Mouse (Mus musculus): Measurements from ENCODE around the gene Enthd1. TPM values are rescaled to one million over a fixed set of nuclear protein-coding genes. Genes with fewer than 3 reads are reported as not detected.
A peak's percentile ranks its signal among the peaks of the same experiment; 100 is the strongest.

The Enthd1 gene
- polyA plus RNA-seq, 1 experiment: 0.72 TPM

DNA sequence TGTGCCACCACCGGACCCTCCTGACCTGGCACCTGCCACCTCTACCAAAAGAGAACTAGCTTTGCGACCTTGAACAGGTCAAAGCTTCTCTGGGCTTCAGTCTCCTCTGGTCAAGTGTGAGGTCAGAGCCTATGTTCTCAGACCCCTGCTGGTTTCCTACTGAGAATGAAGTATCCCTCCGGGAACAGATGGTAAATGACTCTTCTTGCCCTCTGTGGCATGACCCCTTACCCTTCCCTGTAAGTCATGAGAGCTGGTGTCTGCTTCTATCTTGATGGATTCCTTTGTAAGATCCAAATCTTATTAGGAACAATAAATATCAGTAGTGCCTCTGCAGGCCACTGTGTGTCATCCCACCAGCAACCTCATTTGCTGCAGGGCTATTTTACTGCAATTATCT lies 14.2 kb upstream of the Enthd1 start:
- no peak for TF ChIP-seq CTCF (IDR thresholded peaks at IDR 0.05; ENCODE audit: control insufficient read depth, insufficient read depth, low read length)
- H3K4me3 ChIP-seq (replicated peaks; ENCODE audit: control insufficient read depth, low read depth, low read length): no peak overlapping the region
- WGBS: 86% methylated on average over 3 of the region's 3 CpGs
- no peaks in the 10 kb centered on the region for H3K4me1 ChIP-seq (ENCODE audit: control insufficient read depth, insufficient read depth, low read length)
- no peak overlapping the region for H3K27ac ChIP-seq (ENCODE audit: control insufficient read depth, insufficient read depth, low read depth, low read length, poor library complexity)

GRCm38 (mm10) chr15:80577166-80577960 lies 12.4 kb upstream of the Enthd1 start:
- WGBS: 85% methylated on average over 22 of the region's 22 CpGs
- no peak for TF ChIP-seq POLR2A (IDR thresholded peaks at IDR 0.05; ENCODE audit: borderline replicate concordance, control insufficient read depth, low read depth, low read length)
- TF ChIP-seq CTCF (IDR thresholded peaks at IDR 0.05; ENCODE audit: control insufficient read depth, insufficient read depth, low read length): no peak
- H3K4me1 ChIP-seq (ENCODE audit: control insufficient read depth, insufficient read depth, low read length): no peaks in the 10 kb centered on the region
- no peak overlapping the region for H3K27ac ChIP-seq (ENCODE audit: control insufficient read depth, insufficient read depth, low read depth, low read length, poor library complexity)
- no peak overlapping the region for H3K4me3 ChIP-seq (replicated peaks; ENCODE audit: control insufficient read depth, low read depth, low read length)

DNA sequence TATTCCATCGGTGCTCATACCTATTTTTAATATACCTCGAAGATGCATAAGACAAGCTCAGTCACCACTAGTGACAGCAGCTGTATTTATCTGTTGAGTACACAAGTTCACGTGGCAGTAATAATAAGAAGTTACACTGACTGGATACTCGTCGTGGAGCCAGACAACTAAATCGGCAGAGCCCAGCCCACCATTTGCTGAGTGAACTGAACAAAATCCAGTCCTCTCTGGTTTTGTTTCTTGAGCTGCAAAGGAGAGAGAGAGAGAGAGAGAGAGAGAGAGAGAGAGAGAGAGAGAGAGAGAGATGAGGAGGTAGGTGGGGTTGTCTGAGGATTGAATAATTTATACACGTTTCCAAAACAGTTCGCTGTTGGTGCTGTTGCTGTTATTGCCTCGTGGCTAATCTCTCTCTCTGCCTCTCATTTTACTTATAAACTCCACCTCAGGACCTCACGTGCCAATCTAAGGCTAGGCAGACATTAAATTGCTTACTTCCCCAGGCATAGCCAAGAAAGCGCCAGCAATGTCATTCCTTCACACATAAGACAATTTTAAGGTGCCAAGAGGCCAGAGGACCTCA lies 11.5 kb upstream of the Enthd1 start:
- no peak overlapping the region for H3K27ac ChIP-seq (ENCODE audit: control insufficient read depth, insufficient read depth, low read depth, low read length, poor library complexity)
- H3K4me1 ChIP-seq (ENCODE audit: control insufficient read depth, insufficient read depth, low read length): peaks cover 2% of the 10 kb centered on the region; the same call in 1 of the 2 replicates
- H3K4me3 ChIP-seq (replicated peaks; ENCODE audit: control insufficient read depth, low read depth, low read length): no peak overlapping the region
- no peak for TF ChIP-seq POLR2A (IDR thresholded peaks at IDR 0.05; ENCODE audit: borderline replicate concordance, control insufficient read depth, low read depth, low read length)
- TF ChIP-seq CTCF (IDR thresholded peaks at IDR 0.05; ENCODE audit: control insufficient read depth, insufficient read depth, low read length): no peak
- WGBS: 72% methylated on average over 11 of the region's 11 CpGs

DNA sequence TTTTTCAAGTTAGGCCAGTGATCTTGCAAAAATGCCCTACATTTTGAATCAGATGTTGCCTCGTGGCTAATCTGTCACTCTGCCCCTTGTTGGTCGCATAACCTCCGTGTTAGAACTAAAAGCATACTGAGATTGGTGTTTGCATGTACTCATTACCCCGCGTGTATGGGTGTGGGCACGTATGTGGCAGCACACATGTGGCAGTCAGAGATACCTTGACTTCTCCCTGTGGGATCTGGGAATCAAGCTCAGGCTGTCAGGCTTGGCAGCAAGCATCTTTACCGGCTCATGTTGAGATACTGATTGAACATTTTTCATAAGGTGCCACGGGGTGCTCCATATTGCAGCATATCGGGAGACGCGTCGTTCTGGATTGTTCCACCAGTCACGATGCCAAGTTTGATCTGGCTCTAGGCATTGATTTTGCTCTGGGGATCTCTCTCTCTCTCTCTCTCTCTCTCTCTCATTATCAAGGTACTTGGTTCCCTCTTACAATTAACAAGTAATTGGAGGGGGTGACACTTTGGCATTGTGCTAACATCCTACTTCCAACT lies 10.9 kb upstream of the Enthd1 start:
- H3K27ac ChIP-seq (ENCODE audit: control insufficient read depth, insufficient read depth, low read depth, low read length, poor library complexity): no peak overlapping the region
- H3K4me3 ChIP-seq (replicated peaks; ENCODE audit: control insufficient read depth, low read depth, low read length): no peak overlapping the region
- peaks cover 2% of the 10 kb centered on the region; the same call in 1 of the 2 replicates for H3K4me1 ChIP-seq (ENCODE audit: control insufficient read depth, insufficient read depth, low read length)
- no peak for TF ChIP-seq CTCF (IDR thresholded peaks at IDR 0.05; ENCODE audit: control insufficient read depth, insufficient read depth, low read length)
- no peak for TF ChIP-seq POLR2A (IDR thresholded peaks at IDR 0.05; ENCODE audit: borderline replicate concordance, control insufficient read depth, low read depth, low read length)
- 88% methylated on average over 13 of the region's 13 CpGs for WGBS

DNA sequence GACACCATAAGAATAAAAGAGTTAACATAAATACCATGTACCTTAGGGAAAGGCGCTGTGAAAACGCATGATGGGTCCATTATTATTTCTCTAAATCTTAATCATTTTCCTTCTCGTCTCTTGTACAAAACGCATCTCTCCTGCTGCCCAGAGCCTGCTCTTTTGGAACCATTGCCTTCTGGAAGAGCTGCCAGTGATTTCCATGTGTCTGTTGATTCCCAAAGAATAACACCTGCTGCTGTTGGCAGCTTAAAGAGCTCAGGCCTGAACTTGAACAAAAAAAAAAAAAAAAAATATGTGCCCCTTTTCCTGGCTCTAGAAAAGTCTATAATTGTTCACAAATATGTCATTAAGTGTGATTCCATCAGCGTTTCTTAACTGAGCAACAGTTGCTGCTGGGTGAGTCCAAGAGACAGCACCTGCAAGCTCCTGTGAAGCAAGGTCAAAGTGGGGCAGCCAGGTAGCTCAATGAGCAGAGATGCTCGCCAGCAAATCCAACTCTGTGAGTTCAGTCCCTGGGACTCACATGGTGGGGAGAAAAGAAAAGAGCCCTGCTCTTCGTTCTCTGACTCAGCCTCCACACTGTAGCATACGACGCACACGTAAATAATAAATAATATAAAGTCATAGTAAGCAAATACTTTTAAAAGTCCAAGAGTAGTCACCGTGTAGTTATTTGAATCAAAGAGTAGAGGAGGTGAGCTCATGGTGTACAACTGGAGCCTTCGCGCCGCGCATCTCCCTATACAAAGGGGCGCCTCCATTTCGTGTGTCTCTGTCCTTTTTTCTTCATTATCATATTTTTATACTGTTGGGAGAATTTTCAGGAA lies 9.5 kb upstream of the Enthd1 start:
- TF ChIP-seq POLR2A (IDR thresholded peaks at IDR 0.05; ENCODE audit: borderline replicate concordance, control insufficient read depth, low read depth, low read length) (no peak), CTCF (IDR thresholded peaks at IDR 0.05; ENCODE audit: control insufficient read depth, insufficient read depth, low read length) (no peak)
- Histone ChIP-seq H3K27ac (ENCODE audit: control insufficient read depth, insufficient read depth, low read depth, low read length, poor library complexity) (no peak overlapping the region), H3K4me1 (ENCODE audit: control insufficient read depth, insufficient read depth, low read length) (peaks cover 2% of the 10 kb centered on the region; the same call in 1 of the 2 replicates), H3K4me3 (replicated peaks; ENCODE audit: control insufficient read depth, low read depth, low read length) (no peak overlapping the region)
- 86% methylated on average over 17 of the region's 17 CpGs for WGBS

GRCm38 (mm10) chr15:80572811-80573520 lies 8.0 kb upstream of the Enthd1 start:
- H3K4me1 ChIP-seq (ENCODE audit: control insufficient read depth, insufficient read depth, low read length): peaks cover 2% of the 10 kb centered on the region; the same call in 1 of the 2 replicates
- TF ChIP-seq POLR2A (IDR thresholded peaks at IDR 0.05; ENCODE audit: borderline replicate concordance, control insufficient read depth, low read depth, low read length): no peak
- 57% methylated on average over 9 of the region's 9 CpGs for WGBS
- no peak overlapping the region for H3K27ac ChIP-seq (ENCODE audit: control insufficient read depth, insufficient read depth, low read depth, low read length, poor library complexity)
- peak overlapping the region; percentile 73 for H3K4me3 ChIP-seq (replicated peaks; ENCODE audit: control insufficient read depth, low read depth, low read length)

DNA sequence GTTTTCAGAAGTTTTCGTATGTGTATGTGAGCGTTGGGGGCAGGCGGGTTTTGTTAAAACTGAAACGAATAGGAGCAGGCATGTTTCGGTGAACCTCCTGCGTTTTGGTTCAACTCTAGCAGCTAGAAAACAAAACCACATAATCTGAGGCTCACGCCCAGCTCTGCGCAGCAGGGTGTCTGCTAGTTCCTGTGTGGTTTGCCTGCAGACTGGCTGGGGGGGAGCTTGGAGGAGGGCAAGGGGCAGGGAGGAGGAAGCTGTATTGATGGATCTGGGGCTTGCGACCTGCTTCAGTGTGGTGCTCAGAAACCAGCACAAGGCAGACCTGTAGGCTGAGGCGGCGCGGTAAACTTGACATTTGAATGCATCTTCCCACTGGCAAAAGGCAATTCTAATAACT lies 7.3 kb upstream of the Enthd1 start, which contains the start of gene Grap2:
Grap2 (plus strand) TSS at position 304 of the 400 bp plus-strand sequence.
- TF ChIP-seq POLR2A (IDR thresholded peaks at IDR 0.05; ENCODE audit: borderline replicate concordance, control insufficient read depth, low read depth, low read length): peak; percentile 61
- no peak for TF ChIP-seq CTCF (IDR thresholded peaks at IDR 0.05; ENCODE audit: control insufficient read depth, insufficient read depth, low read length)
- Histone ChIP-seq H3K27ac (ENCODE audit: control insufficient read depth, insufficient read depth, low read depth, low read length, poor library complexity) (peak within 1 kb of the TSS; percentile 71), H3K4me3 (replicated peaks; ENCODE audit: control insufficient read depth, low read depth, low read length) (peak within 1 kb of the TSS; percentile 73), H3K4me1 (ENCODE audit: control insufficient read depth, insufficient read depth, low read length) (peaks cover 2% of the 10 kb centered on the region; the same call in 1 of the 2 replicates)
- WGBS: 7% methylated on average over 12 of the region's 12 CpGs

Data from bone marrow, adult 2 months (tissue).